Mouse (Mus musculus): Measurements from ENCODE around the gene Cpn1.

Gene Cpn1

DNA sequence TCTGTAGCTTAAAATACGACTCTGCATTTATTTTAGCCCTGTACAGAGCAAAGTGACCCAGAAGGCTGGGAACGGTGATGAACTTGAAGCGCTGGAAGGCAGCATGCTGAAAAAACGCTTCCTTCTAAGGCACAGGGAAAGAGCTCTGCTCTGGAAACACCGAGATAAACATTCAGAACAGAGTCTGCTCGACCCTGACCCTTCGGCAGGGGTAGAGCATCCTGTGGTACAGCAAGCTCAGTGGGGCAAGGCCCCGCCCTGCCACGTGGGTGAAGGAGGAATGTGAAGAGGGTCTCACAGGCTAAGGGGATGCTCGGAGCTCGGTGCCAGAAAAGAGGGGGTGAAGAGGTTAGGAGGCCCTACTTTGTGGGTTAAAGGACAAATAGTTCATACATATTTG is 48.0 kb downstream of the Cpn1 start:
- DNase-seq = no peak

DNA sequence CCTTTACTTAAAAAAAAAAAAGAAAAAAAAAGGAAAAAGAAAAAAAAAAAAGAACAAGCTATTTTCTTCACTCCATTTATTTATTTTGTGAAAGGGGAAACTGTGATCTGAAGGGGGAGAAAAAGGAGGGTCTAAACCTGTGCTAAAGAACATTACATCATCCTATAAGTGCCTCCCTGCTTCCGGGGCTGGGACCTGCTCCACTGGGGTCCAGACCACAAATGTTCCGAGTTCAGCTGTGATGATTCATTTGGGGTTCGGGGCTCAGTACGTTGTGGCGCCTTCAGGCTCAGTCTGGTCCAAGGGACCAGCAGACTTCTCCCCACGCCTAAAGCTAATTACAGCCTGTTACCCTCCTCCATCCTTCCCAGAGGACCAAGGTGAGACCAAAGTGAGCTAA is 55.4 kb downstream of the Cpn1 start:
- no peak for DNase-seq

DNA sequence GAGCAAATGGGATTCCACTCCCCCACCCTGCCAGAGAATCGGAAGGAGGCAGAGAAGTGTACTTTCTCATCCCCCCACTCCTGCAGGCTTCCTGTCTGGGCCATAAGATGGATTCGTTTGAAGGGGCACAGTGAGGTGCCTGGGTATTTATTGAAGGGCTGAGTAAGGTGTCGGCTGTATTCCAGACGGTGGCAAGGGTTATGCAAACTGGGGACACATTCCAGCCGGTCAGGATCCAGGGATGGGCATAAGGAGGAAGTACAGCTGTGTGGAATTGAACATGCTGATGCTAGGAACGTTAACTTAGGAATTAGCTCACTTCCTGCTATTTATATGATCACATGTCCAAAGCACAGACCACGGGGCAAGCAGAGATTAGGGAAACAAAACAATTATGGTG is 56.0 kb downstream of the Cpn1 start:
- no peak for DNase-seq

DNA sequence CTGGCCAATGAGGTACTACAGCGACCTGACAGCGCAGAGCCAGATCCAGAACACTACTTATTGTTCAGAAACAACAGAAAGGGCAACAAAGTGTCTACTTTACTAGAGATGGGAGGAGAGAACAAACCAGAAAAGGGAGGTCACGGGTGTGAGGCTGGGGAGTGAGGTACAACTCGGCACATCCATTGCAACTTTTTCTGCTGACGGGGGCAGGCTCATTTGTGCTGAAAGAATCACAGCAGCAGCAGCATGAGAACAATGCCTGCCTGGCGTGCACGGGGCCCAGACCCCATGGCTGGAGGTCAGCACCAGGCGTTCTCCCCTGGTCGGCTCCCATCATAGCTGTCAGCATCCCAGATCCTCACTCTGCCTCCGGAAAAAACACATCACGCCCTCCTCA is 56.5 kb downstream of the Cpn1 start:
- no peak for DNase-seq

DNA sequence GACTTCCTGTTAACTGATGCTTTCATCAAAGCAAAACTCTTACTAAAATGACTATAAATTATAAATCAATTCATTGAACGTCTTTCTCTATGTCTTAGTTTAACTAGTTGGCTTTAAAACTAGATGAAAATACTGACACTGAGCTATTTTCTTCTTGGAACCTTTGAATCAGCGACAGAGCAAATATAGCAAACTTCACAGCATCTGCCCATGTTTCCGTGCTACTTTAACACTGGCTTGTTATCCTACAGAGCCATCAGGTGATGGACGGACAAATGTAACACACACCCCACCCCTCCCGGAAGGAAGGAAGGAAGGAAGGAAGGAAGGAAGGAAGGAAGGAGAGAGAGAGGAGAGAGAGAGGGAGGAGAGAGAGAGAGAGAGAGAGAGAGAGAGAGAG is 58.4 kb downstream of the Cpn1 start:
- DNase-seq = no peak

DNA sequence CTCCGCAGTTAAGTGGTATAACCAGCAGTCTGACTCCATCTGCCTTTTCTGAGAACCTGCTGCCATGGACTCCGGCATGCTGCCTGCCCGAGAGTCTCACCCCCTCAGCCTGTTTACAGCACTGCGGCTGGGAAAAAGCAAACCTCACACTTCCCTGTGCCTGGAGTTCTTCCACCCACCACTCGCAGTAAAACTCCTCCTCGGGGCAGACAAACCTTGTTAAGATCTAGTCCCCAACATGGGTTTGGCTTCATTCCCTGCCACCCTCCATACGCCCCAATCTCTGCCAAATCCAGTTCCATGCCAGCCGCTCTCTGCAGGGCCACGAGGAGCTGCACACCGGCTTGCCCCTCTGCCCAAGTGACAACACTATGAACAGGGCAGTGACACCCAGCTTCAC is 59.3 kb downstream of the Cpn1 start:
- DNase-seq = no peak

DNA sequence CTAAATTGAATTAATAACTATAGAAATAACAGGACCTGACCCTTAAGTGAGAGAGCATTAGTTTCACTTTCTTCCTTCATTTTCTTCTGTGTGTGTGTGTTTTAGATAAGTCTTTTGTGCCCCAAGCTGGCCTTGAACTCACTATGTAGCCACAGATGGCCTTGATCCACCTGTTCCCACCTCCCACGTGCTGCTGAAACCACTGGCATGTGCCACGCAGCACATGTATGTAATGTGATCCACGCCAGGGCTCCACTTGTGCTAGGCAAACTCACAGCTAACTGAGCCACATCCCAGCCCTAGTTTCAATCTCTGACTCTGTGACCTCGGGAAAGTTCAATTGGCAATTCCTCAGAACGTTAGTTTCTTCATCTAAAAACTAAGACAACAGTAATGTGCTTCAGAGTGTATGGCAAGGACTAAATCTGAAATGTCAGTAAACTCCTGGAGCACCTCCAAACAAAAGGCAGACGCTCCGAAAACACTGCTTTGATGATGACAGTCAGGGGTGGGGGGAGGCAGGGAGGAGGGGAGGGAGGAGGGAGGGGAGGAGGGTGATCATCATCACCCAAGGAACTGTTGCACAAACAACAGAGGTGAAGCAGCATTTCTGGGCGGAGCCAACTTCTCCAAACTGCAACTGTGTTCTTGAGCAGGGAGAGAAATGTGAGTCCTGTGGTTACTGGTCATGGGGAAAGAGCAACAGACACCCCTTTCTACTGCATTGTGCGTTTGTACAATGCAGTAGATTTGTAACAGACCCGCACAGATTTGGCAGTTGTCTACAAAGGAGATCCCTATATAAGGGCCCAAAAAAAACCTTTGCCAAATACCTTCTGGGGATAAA is 60.0 kb downstream of the Cpn1 start:
- no peak for DNase-seq

DNA sequence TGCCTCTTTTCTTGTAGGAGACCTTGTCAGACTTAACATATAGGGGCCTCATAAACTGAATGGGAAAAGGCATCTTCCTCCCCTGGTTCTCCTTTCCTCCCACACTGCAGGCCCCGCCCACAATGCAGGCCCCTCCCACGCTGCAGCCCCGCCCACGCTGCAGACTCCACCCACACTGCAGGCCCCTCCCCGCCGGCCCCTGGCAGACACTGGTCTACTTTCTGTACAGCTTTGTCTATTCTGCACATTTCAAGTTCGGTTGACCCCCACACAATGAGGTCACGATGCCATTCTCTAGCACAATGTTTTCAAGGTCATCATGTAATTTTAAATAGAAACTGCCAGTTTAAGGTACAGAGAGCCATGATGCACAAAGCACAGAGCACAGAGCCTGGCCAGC is 62.0 kb downstream of the Cpn1 start:
- no peak for DNase-seq

DNA sequence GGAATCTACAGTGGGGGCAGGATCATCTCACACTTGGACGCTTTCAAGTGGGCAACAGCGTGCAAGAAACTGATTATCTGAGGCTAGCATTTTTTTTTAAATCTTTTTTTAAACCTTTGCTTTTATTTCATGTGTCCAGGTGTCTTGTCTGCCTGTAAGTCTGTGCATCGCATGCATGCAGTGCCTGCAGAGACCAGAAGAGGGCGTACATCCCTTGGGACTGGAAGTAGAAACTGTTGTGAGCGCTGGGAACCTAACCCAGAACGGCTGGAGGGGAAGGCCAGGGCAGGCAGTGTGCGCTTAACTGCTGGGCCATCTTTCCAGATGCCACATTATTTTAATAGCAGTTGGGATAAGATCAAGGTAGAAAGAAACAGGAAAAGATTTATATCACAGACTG is 63.4 kb downstream of the Cpn1 start:
- no peak for DNase-seq

DNA sequence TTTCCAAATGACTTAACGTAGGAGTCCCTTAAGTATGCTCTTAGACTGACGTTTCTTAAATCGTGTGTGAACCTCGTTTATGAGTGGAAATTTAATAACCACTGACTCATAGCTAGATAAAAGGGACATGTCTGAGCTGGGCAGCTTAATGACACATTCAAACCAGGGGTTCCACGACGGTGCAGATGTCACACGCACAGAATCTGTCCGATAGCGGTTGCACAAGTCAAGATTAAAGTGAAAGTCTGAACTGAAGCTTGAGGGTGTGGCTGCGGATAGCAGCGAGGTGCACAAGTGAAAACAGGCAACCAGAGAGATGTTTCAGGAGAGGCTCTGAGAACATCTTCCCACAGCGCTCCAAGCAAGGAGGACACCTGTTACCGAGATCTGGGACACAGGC is 64.9 kb downstream of the Cpn1 start:
- no peak for DNase-seq

DNA sequence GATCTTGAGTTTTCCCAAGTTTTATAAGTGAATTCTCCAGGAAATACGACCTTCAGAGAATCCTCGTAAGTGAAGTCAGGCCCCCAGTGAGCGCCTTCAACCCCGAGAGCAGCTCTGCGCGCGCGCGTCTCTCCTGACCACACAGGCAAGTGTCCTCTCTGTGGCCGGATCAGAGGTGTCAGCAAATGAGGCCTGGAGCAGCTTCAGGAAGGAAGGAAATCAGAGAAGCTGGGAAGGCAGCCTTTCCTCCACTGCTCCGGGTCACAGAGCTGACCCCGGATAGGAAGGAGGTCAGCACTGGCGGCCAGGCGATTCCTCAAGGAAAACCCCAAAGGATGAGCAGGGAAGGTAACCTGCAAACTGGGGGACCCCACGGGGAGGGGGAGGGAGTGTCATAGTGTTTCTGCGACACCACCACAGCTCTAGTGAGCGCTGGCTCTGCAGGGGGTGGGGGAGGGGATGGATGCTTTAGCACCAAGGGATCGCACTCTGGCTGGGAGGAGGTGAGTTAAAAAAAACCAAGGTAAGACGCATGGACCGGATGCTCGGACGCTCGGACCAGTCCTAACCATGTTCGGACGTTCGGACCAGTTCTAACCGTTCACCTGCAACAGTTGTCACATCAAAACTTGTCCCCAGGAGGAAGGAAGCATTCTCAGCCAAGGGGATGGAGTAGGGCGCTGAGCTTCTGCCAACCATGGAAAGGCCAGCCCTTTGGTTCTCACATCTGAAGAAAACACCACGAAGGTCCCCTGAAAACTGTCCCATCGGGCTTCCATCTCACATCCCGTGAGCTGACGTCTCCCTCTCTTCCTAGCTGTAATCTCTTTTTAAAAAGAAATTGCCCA is 65.7 kb downstream of the Cpn1 start:
- DNase-seq = no peak

DNA sequence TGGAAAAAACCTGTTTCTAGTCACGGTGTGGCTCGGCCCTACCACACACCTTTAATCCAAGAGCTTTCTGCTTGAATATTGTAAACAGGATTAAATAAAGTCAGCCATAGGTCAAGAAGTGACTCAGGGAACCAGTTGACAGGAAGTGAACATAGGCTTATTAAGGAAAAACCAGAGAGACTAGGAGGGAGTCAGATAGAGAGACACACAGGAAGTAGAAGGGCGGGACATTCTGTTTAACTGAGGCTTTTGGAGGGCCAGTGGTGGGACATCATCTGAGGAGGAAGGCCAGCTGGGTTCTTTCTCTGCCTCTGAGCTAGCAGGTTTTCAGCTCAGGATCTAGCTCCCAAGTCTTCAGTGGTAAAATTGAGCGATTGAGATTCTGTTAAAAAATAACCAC is 66.5 kb downstream of the Cpn1 start:
- DNase-seq = no peak

DNA sequence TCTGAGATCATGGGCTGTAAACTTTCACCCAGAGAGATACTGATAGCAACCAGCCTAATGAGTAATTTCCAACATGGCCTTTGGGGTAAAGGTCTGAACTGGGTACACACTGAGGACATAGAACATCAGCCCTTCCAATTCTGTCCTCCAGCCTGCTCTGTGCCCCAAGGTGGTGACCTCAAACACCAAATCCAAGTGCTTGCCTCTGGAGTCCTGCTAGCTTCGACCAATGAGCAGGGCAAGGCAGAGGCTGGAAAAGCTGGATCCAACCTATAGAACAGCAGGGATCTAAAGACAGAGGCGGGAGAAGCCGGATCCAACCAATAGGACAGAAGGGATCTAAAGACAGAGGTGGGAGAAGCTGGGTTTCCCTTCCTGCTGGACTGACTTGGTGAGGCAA is 67.5 kb downstream of the Cpn1 start:
- no peak for DNase-seq

DNA sequence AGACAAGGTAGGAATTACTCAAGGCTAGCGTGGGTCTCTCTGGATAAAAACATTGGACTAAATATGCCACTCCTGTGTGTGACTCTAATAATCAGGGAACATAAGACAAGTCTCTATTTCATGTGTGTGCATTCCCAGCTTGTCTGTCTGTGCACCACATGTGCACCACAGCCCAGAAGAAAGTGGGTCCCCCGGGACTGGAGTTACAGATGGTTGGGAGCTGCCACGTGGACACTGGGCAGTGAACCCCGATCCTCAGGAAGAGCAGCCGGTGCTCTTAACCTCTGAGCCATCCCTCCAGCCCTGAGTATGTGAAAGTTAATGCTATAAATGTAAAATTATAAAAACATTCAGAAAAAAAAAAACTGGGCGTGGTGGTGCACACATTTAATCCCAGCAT is 68.6 kb downstream of the Cpn1 start:
- DNase-seq = no peak

DNA sequence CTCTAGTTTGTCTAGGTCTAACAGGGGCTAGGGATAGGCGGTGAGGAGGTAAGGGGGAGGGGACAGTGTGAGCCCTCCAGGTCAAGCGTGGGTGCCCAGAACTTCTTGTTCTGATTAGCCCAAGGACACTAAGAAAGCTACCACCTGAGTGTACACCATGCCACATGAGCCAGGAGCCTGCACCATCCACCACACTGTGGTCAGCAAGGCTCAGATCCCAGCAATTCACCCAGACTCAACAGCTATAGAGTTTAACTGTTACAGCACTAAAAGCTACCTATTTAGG is 69.0 kb downstream of the Cpn1 start:
- DNase-seq = no peak

DNA sequence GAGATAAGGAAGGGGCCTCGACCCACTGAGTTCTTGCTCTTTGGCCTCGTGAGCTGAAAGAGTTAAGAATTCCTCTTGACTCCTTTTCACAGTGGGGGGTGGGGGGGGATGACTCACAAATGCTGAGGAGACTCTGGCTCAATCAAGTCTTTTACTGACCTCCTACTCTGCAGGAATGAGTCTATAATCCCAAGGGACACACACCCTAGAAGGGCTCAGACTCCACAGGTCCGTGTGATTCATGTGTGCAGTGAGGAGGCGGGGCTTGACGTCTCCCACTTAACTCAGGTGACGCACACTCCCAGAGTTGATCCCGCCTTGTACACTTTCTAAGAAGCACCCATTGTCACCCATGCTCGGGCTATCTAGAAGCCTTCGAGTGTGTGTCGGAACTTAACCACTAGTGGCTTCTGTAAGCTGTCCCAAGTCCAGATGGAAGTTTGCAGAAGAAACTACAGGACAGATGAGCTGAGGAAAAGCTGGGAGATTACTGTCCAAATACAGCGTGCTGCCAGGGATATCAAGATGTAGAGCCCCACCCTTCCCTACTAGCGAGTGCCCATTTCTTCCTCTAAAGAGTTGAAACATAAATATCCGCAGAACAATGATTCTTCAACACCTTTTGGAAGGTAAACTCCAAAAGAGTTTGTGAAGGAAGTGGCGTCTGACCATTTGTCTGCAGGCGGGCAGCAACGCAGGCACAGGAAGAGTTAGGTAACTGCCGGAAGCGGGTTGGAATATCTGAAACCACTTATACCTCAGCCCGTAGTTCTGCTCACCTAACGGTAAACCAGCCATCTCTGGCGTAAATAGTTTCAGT is 69.6 kb downstream of the Cpn1 start:
- peak; percentile 77 to 82 for DNase-seq

DNA sequence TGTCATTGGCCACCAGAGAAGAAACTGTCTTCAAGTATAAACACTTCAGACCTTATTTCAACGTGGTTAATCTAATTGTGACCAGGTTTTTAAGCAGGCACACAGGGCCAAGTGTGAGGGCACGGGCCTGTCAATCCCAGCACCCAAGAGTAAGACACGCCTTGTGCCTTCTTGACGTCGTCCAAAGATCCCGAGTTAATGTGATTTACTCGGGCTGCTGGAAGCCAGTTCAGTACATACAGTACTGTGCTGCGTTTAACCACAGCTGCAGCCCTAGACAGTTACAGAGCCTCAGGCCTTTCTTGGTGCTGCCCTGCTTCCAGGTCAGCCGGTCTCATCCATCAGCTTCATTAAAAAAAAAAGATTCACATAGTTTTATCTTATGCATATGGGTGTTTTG is 70.9 kb downstream of the Cpn1 start:
- no peak for DNase-seq

DNA sequence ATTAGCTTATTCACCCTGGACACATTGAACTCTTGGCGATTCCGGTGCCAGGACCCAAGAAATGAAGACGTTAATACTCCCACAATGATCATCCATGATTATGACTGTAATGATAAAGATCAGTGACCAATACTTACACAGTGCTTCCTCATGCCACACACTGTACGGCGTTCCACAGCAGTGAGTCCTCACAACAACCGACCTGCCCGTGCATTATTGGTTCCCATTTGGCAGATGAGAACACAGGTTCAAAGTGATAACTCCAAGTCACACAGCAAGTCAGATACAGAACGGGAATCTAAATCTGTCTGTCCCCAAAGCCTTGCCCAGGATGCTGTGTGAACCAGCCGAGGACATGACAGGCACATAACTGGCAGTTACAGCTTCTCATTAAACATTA is 71.4 kb downstream of the Cpn1 start:
- no peak for DNase-seq

DNA sequence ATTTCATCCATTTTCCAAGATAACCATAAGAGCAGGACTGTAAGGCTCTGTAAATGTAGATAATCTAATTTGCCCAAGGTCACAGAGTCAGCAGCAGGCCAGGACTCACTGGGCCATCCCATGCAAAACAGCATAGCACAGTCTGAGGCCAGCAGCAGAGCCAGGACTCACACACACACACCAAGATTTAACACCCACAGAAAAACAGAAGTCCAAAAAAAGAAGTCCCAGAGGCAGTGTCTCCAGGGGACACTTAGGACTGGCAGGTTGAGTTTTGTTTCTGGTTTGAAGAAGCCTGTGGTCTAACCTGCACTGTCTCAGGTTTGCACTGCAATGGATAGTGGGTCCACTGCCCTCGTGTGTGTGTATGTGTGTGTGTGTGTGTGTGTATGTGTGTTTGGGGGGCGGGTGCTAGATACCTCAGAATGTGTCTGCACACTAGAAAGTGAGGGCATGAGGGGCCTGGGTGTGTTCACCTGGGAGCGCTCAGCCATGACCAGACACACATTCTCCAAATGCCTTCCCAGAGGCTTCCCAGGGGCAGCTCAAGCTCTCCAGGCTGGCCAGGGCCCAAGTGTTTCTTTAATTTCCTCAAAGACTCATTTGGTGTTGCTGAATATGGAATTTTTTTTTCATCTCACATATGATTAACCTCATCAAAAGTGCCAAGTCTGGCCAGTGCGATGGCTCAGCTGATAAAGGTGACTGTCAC is 73.4 kb downstream of the Cpn1 start:
- DNase-seq = no peak

DNA sequence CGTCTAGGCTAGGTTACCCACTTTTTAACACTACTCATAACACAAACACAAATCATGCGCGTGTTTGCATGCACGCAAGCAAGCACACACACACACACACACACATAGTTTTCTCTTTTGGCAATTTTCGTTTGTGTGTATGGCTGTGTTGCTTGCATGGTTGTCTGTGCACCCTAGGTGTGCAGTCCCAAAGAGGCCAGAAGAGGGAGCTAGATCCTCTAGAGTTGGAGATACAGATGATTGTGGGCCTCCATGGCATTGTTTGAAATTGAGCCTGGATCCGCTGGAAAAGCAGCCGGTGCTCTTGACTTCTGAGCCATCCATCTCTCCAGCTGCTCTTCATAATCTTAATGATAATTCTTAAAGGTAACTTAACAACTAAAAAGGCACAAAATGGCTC is 79.9 kb downstream of the Cpn1 start:
- no peak for DNase-seq
